Mouse (Mus musculus) erythroblast, embryonic 14.5 days (primary cell): Measurements from ENCODE around the gene Gale.

Source experiments
- GATA1 ChIP-seq: IDR thresholded peaks from 2 replicates; pipeline ENCODE4 v1.6.1; 2012; ENCODE audit warnings: low read length, inconsistent platforms, mixed read lengths
- TAL1 ChIP-seq: IDR thresholded peaks from 3 replicates; pipeline ENCODE4 v1.6.1; 2012; ENCODE audit warnings: low read length, inconsistent platforms, mixed read lengths

GRCm38 (mm10) chr4:136004107-136004675 lies 40.7 kb downstream of the Gale start:
- TF ChIP-seq TAL1 (no peak), GATA1 (no peak)
